Mouse (Mus musculus) erythroblast, embryonic 14.5 days (primary cell): Measurements from ENCODE around the gene Epp13.

Experiments
- GATA1 ChIP-seq: IDR thresholded peaks from 2 replicates; pipeline ENCODE4 v1.6.1; 2012; ENCODE audit warnings: low read length, inconsistent platforms, mixed read lengths
- TAL1 ChIP-seq: IDR thresholded peaks from 3 replicates; pipeline ENCODE4 v1.6.1; 2012; ENCODE audit warnings: low read length, inconsistent platforms, mixed read lengths

DNA sequence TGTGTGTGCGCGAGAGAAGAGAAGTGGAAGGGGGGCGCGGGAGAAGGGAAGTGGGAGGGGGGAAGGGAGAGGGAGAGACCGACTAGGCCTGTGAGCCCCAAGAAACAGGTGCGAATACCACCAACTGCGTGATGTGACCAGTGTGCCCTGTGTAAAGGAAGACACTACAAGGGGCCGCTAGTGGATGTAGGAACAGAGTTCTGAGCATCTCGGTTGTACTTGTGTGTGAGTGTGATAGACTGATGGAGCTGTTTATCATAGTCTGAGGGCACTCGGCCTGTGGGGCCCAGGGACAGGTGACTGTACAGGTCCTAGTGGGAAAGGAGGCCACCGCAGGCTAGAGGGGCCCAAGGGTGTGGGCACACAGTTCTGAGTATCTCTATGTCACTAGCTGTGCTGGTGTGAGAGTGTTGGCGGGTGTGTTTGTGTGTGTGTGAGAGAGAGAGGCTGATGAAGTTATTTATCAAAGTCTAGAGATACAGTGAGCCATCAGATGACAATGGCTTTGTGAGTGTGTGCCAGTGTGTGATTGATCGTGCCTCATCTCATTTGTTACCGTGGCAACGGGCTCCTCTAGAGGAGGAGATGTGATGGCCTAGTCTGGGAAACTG, 34.5 kb downstream of the Epp13 start:
- no peak for TF ChIP-seq TAL1
- TF ChIP-seq GATA1, result no peak
